In the genomic region with DNA sequence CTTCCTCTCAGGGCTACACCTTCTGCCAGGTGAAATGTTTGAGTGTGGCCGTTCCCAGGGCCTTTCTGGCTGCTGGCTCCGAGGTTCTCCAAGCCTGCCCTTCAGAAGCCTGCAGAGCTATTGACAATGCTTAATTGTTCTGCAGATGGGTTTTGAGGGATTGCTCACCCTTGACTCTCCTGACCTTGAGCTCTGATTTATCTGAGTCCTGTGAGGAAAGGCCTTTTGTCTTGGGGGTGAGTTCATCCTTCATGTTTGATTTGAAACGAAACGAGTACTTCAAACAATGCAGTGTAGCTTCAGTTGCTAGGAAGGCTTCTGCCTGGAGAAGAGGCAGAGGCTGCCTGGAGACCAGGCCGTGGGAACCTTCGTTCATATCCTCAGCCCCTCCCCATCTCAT, we compare ENCODE assay signal across 18 mouse cellular contexts. TPM values are rescaled to one million over a fixed set of nuclear protein-coding genes. Genes with fewer than 3 reads are reported as not detected.
DNase-seq lines count a peak whose midpoint lies in the region; ATAC-seq lines count a peak whose summit lies in the region.
"Had no signal": no experiment of that assay in that cellular context is flagged by ENCODE, and none has a peak within 500 bp of the region (broad histone marks: within the 10 kb centered on the region; RNA-seq: fewer than 3 reads in every experiment).

No protein-coding gene starts in this region.

- peak; percentile 7 for DNase-seq in embryo, embryonic 10 days (ENCODE audit: low spot score)
- no peak for DNase-seq in embryo, embryonic 9.5 days (ENCODE audit: extremely low spot score)
- DNase-seq in ES-CJ7 (ENCODE audit: low read depth, low spot score) (peak; percentile 79), R1 (ENCODE audit: low read depth, low spot score) (peak; percentile 95)
- DNase-seq in adrenal gland, postnatal 36 days, result peak; percentile 6 to 23
- no peak for DNase-seq in thymus, postnatal 36 days
- DNase-seq: cerebellum, adult 18-20 months; cerebellum, adult 9-11 months; cerebellum, postnatal 36 days; gastrocnemius, postnatal 10 days; kidney, adult 18-20 months had no signal

- no peak for ATAC-seq in activated CD4-positive, CD25-positive, alpha-beta regulatory T cell, adult 4 months
- ATAC-seq: forebrain, embryonic 16.5 days; intestine, embryonic 15.5 days; Patski had no signal

RNA-seq across cellular contexts. Expression of a gene that starts 10.8 kb away (rescaled TPM):
- total RNA-seq in adrenal gland, postnatal 36 days (2021), result 1 to 10 TPM in 1 of 2 experiments, under 1 TPM in 1; 0.53 to 1.1 TPM
- polyA plus RNA-seq in activated CD4-positive, CD25-positive, alpha-beta regulatory T cell, adult 4 months (2017; shearing (Covaris generic)), result 1 to 10 TPM; 2.1 to 9.3 TPM
- total RNA-seq: gastrocnemius, postnatal 4 days; heart, adult 8-10 months; heart, postnatal 25 days had no signal

Comparison
In these comparisons a context has a peak if more than half of its experiments do, and no peak if none do; other contexts are left out.
1. DNase-seq: peak in embryo, embryonic 10 days (single experiment), ES-CJ7 (single experiment), R1 (single experiment) and adrenal gland, postnatal 36 days (2 of 2); none in embryo, embryonic 9.5 days (single experiment) and thymus, postnatal 36 days (0 of 2).